Mouse (Mus musculus) myocyte (in vitro differentiated cells): Measurements from ENCODE around the gene Dcaf7. TPM values are rescaled to one million over a fixed set of nuclear protein-coding genes. Genes with fewer than 3 reads are reported as not detected.

Source experiments
- H3K27me3 ChIP-seq: one replicate; pipeline ENCODE4 v1.6.1; 2011; ENCODE audit not compliant: control insufficient read depth, insufficient read depth, insufficient read length
- H3K36me3 ChIP-seq: one replicate; pipeline ENCODE4 v1.6.1; 2011; ENCODE audit not compliant: control insufficient read depth, insufficient read depth
- H3K4me2 ChIP-seq: one replicate; pipeline ENCODE4 v1.6.1; 2011; ENCODE audit warnings: low read depth, control low read depth
- H3K4me3 ChIP-seq: one replicate; pipeline ENCODE4 v1.5.1; 2011; ENCODE audit warnings: mild to moderate bottlenecking, control low read depth, moderate library complexity
- H3K79me2 ChIP-seq: one replicate; pipeline ENCODE4 v1.6.1; 2011; ENCODE audit not compliant: control insufficient read depth, insufficient read depth
- H3ac ChIP-seq: one replicate; pipeline ENCODE4 v1.6.1; 2011; ENCODE audit not compliant: control insufficient read depth, insufficient read length
- CEBPB ChIP-seq: IDR thresholded peaks from 2 replicates; pipeline ENCODE4 v1.6.1; 2011; ENCODE audit warnings: mild to moderate bottlenecking, moderate library complexity; ENCODE audit not compliant: poor library complexity, insufficient read depth, severe bottlenecking
- E2F4 ChIP-seq: IDR thresholded peaks from one replicate; pipeline ENCODE4 v1.6.1; 2011; ENCODE audit warnings: mild to moderate bottlenecking, control low read depth, moderate library complexity; ENCODE audit not compliant: insufficient read depth
- MAX ChIP-seq: IDR thresholded peaks from one replicate; pipeline ENCODE4 v1.6.1; 2011; ENCODE audit warnings: low read depth, mild to moderate bottlenecking, control low read depth
- MYOD1 ChIP-seq, 3 experiments: IDR thresholded peaks; one replicate each; pipeline ENCODE4 v1.6.1; 2011; ENCODE audit warnings: control low read depth in 2 of 3, low read depth in 2 of 3, mild to moderate bottlenecking in 2 of 3, moderate library complexity in 1 of 3; ENCODE audit not compliant: insufficient read length in 2 of 3, control insufficient read depth in 1 of 3
- MYOG ChIP-seq, 3 experiments: IDR thresholded peaks; one replicate each; pipeline ENCODE4 v1.6.1; 2011; ENCODE audit warnings: control low read depth in 2 of 3, low read depth in 2 of 3, mild to moderate bottlenecking in 2 of 3; ENCODE audit not compliant: insufficient read length in 2 of 3, control insufficient read depth in 1 of 3, insufficient read depth in 1 of 3
- POLR2A ChIP-seq: IDR thresholded peaks from one replicate; pipeline ENCODE4 v1.6.1; 2011; ENCODE audit warnings: low read depth, mild to moderate bottlenecking, control low read depth, moderate library complexity; ENCODE audit not compliant: insufficient read length
- POLR2AphosphoS2 ChIP-seq: IDR thresholded peaks from one replicate; pipeline ENCODE4 v1.6.1; 2011; ENCODE audit warnings: low read depth, control low read depth; ENCODE audit not compliant: insufficient read length
- REST ChIP-seq: IDR thresholded peaks from one replicate; pipeline ENCODE4 v1.6.1; 2011; ENCODE audit warnings: mild to moderate bottlenecking, control low read depth, moderate library complexity; ENCODE audit not compliant: insufficient read depth, insufficient read length
- SRF ChIP-seq: IDR thresholded peaks from one replicate; pipeline ENCODE4 v1.6.1; 2011; ENCODE audit warnings: low read depth; ENCODE audit not compliant: control insufficient read depth, insufficient read length
- TCF12 ChIP-seq: IDR thresholded peaks from one replicate; pipeline ENCODE4 v1.6.1; 2011; ENCODE audit warnings: mild to moderate bottlenecking, control low read depth; ENCODE audit not compliant: poor library complexity, insufficient read depth, severe bottlenecking
- TCF3 ChIP-seq: IDR thresholded peaks from one replicate; pipeline ENCODE4 v1.6.1; 2011; ENCODE audit warnings: low read depth, control low read depth; ENCODE audit not compliant: insufficient read length
- USF1 ChIP-seq: IDR thresholded peaks from one replicate; pipeline ENCODE4 v1.6.1; 2011; ENCODE audit warnings: low read depth, mild to moderate bottlenecking, control low read depth, moderate library complexity
- polyA plus RNA-seq: library from polyadenylated mRNA; unstranded; fragments of >200 nt; fragmentation: generic; extraction: Trizol; gene quantifications from one replicate; pipeline ENCODE4 v1.2.1, GENCODE M21; 2012; ENCODE audit warnings: missing spikeins

The Dcaf7 gene
- polyA plus RNA-seq, 1 experiment: 36.1 TPM

- peaks cover 22% of the 10 kb centered on the region for H3K36me3 ChIP-seq
- H3ac ChIP-seq: no peak overlapping the region
- no peak for TF ChIP-seq CEBPB
- TF ChIP-seq SRF: no peak
- no peak for TF ChIP-seq REST
- no peak for TF ChIP-seq POLR2A
- no peak for TF ChIP-seq TCF3
- TF ChIP-seq POLR2AphosphoS2: no peak
- no peak for TF ChIP-seq USF1
- TF ChIP-seq MAX: no peak
- no peak for TF ChIP-seq MYOD1 (IDR thresholded peaks at IDR 0.05; ENCODE audit: control insufficient read depth in 1 of 3, insufficient read length in 2 of 3, low read depth in 2 of 3)
- TF ChIP-seq E2F4: no peak
- TF ChIP-seq TCF12: no peak
- no peak for TF ChIP-seq MYOG (IDR thresholded peaks at IDR 0.05; ENCODE audit: control insufficient read depth in 1 of 3, insufficient read depth in 1 of 3, insufficient read length in 2 of 3, low read depth in 2 of 3)
- no peak overlapping the region for H3K4me2 ChIP-seq
- H3K4me3 ChIP-seq: no peak overlapping the region
- no peaks in the 10 kb centered on the region for H3K27me3 ChIP-seq
- H3K79me2 ChIP-seq: peaks cover 40% of the 10 kb centered on the region
These were observed 9.1 kb downstream of the Dcaf7 start for GRCm38 (mm10) chr11:106045780-106046179.

GRCm38 (mm10) chr11:106046584-106046983, 9.9 kb downstream of the Dcaf7 start:
- Histone ChIP-seq H3K27me3 (no peaks in the 10 kb centered on the region), H3K79me2 (peaks cover 33% of the 10 kb centered on the region), H3K4me2 (no peak overlapping the region), H3K4me3 (no peak overlapping the region), H3K36me3 (peaks cover 29% of the 10 kb centered on the region), H3ac (no peak overlapping the region)
- TF ChIP-seq TCF12 (no peak), POLR2AphosphoS2 (no peak), REST (no peak), SRF (no peak), POLR2A (no peak), MAX (no peak), TCF3 (no peak), E2F4 (no peak)

GRCm38 (mm10) chr11:106053921-106054320, 17.2 kb downstream of the Dcaf7 start:
- Histone ChIP-seq H3K79me2 (no peaks in the 10 kb centered on the region), H3K4me3 (no peak overlapping the region), H3ac (no peak overlapping the region), H3K36me3 (peaks cover 35% of the 10 kb centered on the region), H3K27me3 (no peaks in the 10 kb centered on the region), H3K4me2 (no peak overlapping the region)
- TF ChIP-seq REST: no peak
- TF ChIP-seq MYOD1 (IDR thresholded peaks at IDR 0.05; ENCODE audit: control insufficient read depth in 1 of 3, insufficient read length in 2 of 3, low read depth in 2 of 3): no peak
- no peak for TF ChIP-seq MYOG (IDR thresholded peaks at IDR 0.05; ENCODE audit: control insufficient read depth in 1 of 3, insufficient read depth in 1 of 3, insufficient read length in 2 of 3, low read depth in 2 of 3)
- TF ChIP-seq CEBPB: no peak
- TF ChIP-seq POLR2A: no peak
- no peak for TF ChIP-seq TCF12
- TF ChIP-seq POLR2AphosphoS2: no peak
- TF ChIP-seq MAX: no peak
- TF ChIP-seq E2F4: no peak
- TF ChIP-seq SRF: no peak

GRCm38 (mm10) chr11:106054600-106054999, 17.9 kb downstream of the Dcaf7 start:
- no peaks in the 10 kb centered on the region for H3K79me2 ChIP-seq
- no peak overlapping the region for H3K4me2 ChIP-seq
- H3K36me3 ChIP-seq: peaks cover 38% of the 10 kb centered on the region
- no peak overlapping the region for H3K4me3 ChIP-seq
- TF ChIP-seq E2F4 (no peak), TCF3 (no peak), MYOG (IDR thresholded peaks at IDR 0.05; ENCODE audit: control insufficient read depth in 1 of 3, insufficient read depth in 1 of 3, insufficient read length in 2 of 3, low read depth in 2 of 3) (no peak), CEBPB (no peak), MYOD1 (IDR thresholded peaks at IDR 0.05; ENCODE audit: control insufficient read depth in 1 of 3, insufficient read length in 2 of 3, low read depth in 2 of 3) (no peak), USF1 (no peak), TCF12 (no peak)
- H3K27me3 ChIP-seq: no peaks in the 10 kb centered on the region
- H3ac ChIP-seq: no peak overlapping the region

GRCm38 (mm10) chr11:106055341-106055740, 18.7 kb downstream of the Dcaf7 start:
- H3K4me3 ChIP-seq: no peak overlapping the region
- no peaks in the 10 kb centered on the region for H3K79me2 ChIP-seq
- H3K4me2 ChIP-seq: no peak overlapping the region
- TF ChIP-seq REST (no peak), MYOG (IDR thresholded peaks at IDR 0.05; ENCODE audit: control insufficient read depth in 1 of 3, insufficient read depth in 1 of 3, insufficient read length in 2 of 3, low read depth in 2 of 3) (no peak), MYOD1 (IDR thresholded peaks at IDR 0.05; ENCODE audit: control insufficient read depth in 1 of 3, insufficient read length in 2 of 3, low read depth in 2 of 3) (no peak), MAX (no peak), CEBPB (no peak), USF1 (no peak), POLR2A (no peak), E2F4 (no peak), TCF12 (no peak), POLR2AphosphoS2 (no peak), SRF (no peak), TCF3 (no peak)
- H3K27me3 ChIP-seq: no peaks in the 10 kb centered on the region
- H3K36me3 ChIP-seq: peaks cover 37% of the 10 kb centered on the region
- H3ac ChIP-seq: no peak overlapping the region
